ENCODE assay signal across 8 mouse cellular contexts in genomic region chr7:65155628-65156513, GRCm38 (mm10). TPM values are rescaled to one million over a fixed set of nuclear protein-coding genes. Genes with fewer than 3 reads are reported as not detected.
A peak's percentile ranks its signal among the peaks of the same experiment; 100 is the strongest.
DNase-seq lines count a peak whose midpoint lies in the region; ATAC-seq and TF ChIP-seq lines count a peak whose summit lies in the region.

No protein-coding gene starts in this region.

- no peak overlapping the region for H3K27ac ChIP-seq in kidney, embryonic 16.5 days (ENCODE audit: low read length)
- H3K27ac ChIP-seq in liver, embryonic 13.5 days: no peak overlapping the region

- TF ChIP-seq CTCF in lung, adult 2 months (IDR thresholded peaks at IDR 0.05; ENCODE audit: insufficient read depth, low read length): no peak

- peaks cover 52% of the 10 kb centered on the region for H3K27me3 ChIP-seq in kidney, embryonic 16.5 days (ENCODE audit: insufficient read depth, low read length)
- H3K27me3 ChIP-seq in liver, embryonic 13.5 days: peaks cover 54% of the 10 kb centered on the region

- no peaks in the 10 kb centered on the region for H3K36me3 ChIP-seq in kidney, embryonic 16.5 days (ENCODE audit: insufficient read depth, low read length)
- H3K36me3 ChIP-seq in liver, embryonic 13.5 days: no peaks in the 10 kb centered on the region

- H3K9me3 ChIP-seq in kidney, embryonic 16.5 days (ENCODE audit: low read length): no peaks in the 10 kb centered on the region
- H3K9me3 ChIP-seq in liver, embryonic 13.5 days (replicated peaks): no peaks in the 10 kb centered on the region

- TF ChIP-seq POLR2A in lung, adult 2 months (IDR thresholded peaks at IDR 0.05; ENCODE audit: borderline replicate concordance, extremely low read depth, low read depth, low read length): no peak

- H3K4me1 ChIP-seq in lung, adult 2 months (ENCODE audit: control insufficient read depth, insufficient read depth, low read length): 0 out of 2 replicates have a peak, but pooled peaks cover 2% of the 10 kb centered on the region
- 0 out of 2 replicates have a peak, but pooled peaks cover 6% of the 10 kb centered on the region for H3K4me1 ChIP-seq in kidney, embryonic 16.5 days (ENCODE audit: insufficient read depth, low read length)
- no peaks in the 10 kb centered on the region for H3K4me1 ChIP-seq in liver, embryonic 13.5 days (replicated peaks)

- peak; percentile 77 for ATAC-seq in kidney, embryonic 16.5 days (ENCODE audit: low FRiP score, low TSS enrichment)
- no peak for ATAC-seq in liver, embryonic 13.5 days (ENCODE audit: low read depth)
- ATAC-seq in erythroblast, adult 5-6 weeks (replicated peaks; ENCODE audit: low FRiP score, poor library complexity, severe bottlenecking): no peak

- 2% methylated on average over 120 of the region's 122 CpGs for WGBS in lung, adult 2 months
- under 1% methylated on average over 94 of the region's 122 CpGs for WGBS in kidney, embryonic 16.5 days
- WGBS in liver, embryonic 13.5 days (ENCODE audit: insufficient replicate concordance): under 1% methylated on average over 114 of the region's 122 CpGs

- DNase-seq in lung, adult 2 months: no peak
- DNase-seq in lung, postnatal 25 days (ENCODE audit: low spot score): no peak
- DNase-seq in cerebellum, adult 9-10 months: peak; percentile 39
- DNase-seq in frontal cortex, adult 2 months (ENCODE audit: extremely low spot score in 1 of 2, low spot score in 1 of 2): peak; percentile 12 to 57
- no peak for DNase-seq in liver, embryonic 13.5 days
- peak; percentile 63 for DNase-seq in retina, embryonic 14.5 days (ENCODE audit: low spot score)

- H3K9ac ChIP-seq in kidney, embryonic 16.5 days (replicated peaks; ENCODE audit: low read length): peak overlapping the region; percentile 68
- H3K9ac ChIP-seq in liver, embryonic 13.5 days: no peak overlapping the region

- peak overlapping the region; percentile 100 for H3K4me2 ChIP-seq in kidney, embryonic 16.5 days (replicated peaks; ENCODE audit: low read depth, low read length)
- peak overlapping the region; percentile 59 for H3K4me2 ChIP-seq in liver, embryonic 13.5 days

- H3K4me3 ChIP-seq in lung, adult 2 months (replicated peaks; ENCODE audit: extremely low read depth, low read depth, low read length): peak overlapping the region; percentile 49
- H3K4me3 ChIP-seq in kidney, embryonic 16.5 days (ENCODE audit: low read length): peak overlapping the region; percentile 66
- H3K4me3 ChIP-seq in liver, embryonic 13.5 days (replicated peaks): peak overlapping the region; percentile 44

RNA-seq across cellular contexts. Expression of gene Fam189a1, which starts 0.5 kb away (rescaled TPM):
- 1.8 and 2.8 TPM in 2 replicates for polyA plus RNA-seq in lung, adult 2 months (2012; rRNA removed)
- 45.7 and 45.8 TPM in 2 replicates for polyA plus RNA-seq in frontal cortex, adult 2 months (2012; rRNA removed)
- 0.20 and 0.30 TPM in 2 replicates for polyA plus RNA-seq in kidney, embryonic 16.5 days (2015; fragmentation: Nextera tagmentation; extraction: Ambion mirVana)
- polyA plus RNA-seq in liver, embryonic 13.5 days (2015; fragmentation: Nextera tagmentation; extraction: Ambion mirVana): not detected in 2 replicates
- total RNA-seq in erythroblast, adult 5-6 weeks (2015; ENCODE audit: low replicate concordance): not detected in 2 replicates
- total RNA-seq in erythroblast, adult 5-6 weeks (2017; ENCODE audit: low replicate concordance): 0.28 TPM in 1 of 2 replicates, not detected in the other

Comparison
In these comparisons a context has a peak if more than half of its experiments do, and no peak if none do; other contexts are left out.
1. DNase-seq: peak in cerebellum, adult 9-10 months (single experiment), frontal cortex, adult 2 months (2 of 2) and retina, embryonic 14.5 days (single experiment); none in lung, adult 2 months (single experiment), lung, postnatal 25 days (single experiment) and liver, embryonic 13.5 days (single experiment).
2. RNA of gene Fam189a1, which starts 0.5 kb away (polyA plus RNA-seq): 45.7 to 45.8 TPM in frontal cortex, adult 2 months; 1.8 to 2.8 TPM in lung, adult 2 months, 0.20 to 0.30 TPM in kidney, embryonic 16.5 days and not detected in liver, embryonic 13.5 days; every median in the first group is over 10 times any median in the second.
3. Peak in every context shown above with its lines, with median percentiles within 50 percentile points of each other: H3K4me3 ChIP-seq.